Mouse (Mus musculus) intestine, embryonic 14.5 days (tissue): ENCODE measurements around the gene Sult2a4. TPM values are rescaled to one million over a fixed set of nuclear protein-coding genes. Genes with fewer than 3 reads are reported as not detected.
"Not testable (repeated sequence)": the region's sequence is repeated elsewhere in the genome, so short reads cannot be mapped to it uniquely, and the experiment has no call there.

ENCODE experiments used
- ATAC-seq: fragments of 200-750 bp; cut with Nextera tagmentation; replicated peaks from 2 replicates; pipeline ENCODE4 v1.8.0; 2017; ENCODE audit warnings: low read depth, moderate number of reproducible peaks, moderate TSS enrichment, moderate library complexity; ENCODE audit not compliant: low FRiP score, low TSS enrichment
- DNase-seq: peaks from one replicate; pipeline ENCODE4 v3.0.0-alpha.2; 2018; ENCODE audit warnings: low spot score
- H3K27ac ChIP-seq: fragments of 300-500 bp; sonication (generic); 2 replicates; pipeline ENCODE4 v1.5.1; 2014; ENCODE audit warnings: low read depth, mild to moderate bottlenecking, control low read depth
- H3K27me3 ChIP-seq: fragments of 300-500 bp; sonication (generic); replicated peaks from 2 replicates; pipeline ENCODE4 v1.6.1; 2014; ENCODE audit warnings: low read length, control low read depth; ENCODE audit not compliant: control insufficient read depth, insufficient read depth
- H3K36me3 ChIP-seq: fragments of 300-500 bp; sonication (generic); 2 replicates; pipeline ENCODE4 v1.6.1; 2014; ENCODE audit warnings: low read length, control low read depth; ENCODE audit not compliant: control insufficient read depth, insufficient read depth
- H3K4me1 ChIP-seq: fragments of 300-500 bp; sonication (generic); replicated peaks from 2 replicates; pipeline ENCODE4 v1.6.1; 2014; ENCODE audit warnings: low read length, control low read depth, mixed read lengths; ENCODE audit not compliant: control insufficient read depth, insufficient read depth
- H3K4me2 ChIP-seq: fragments of 300-500 bp; sonication (generic); 2 replicates; pipeline ENCODE4 v1.6.1; 2014; ENCODE audit warnings: low read length
- H3K4me3 ChIP-seq: fragments of 300-500 bp; sonication (generic); 2 replicates; pipeline ENCODE4 v1.5.1; 2014; ENCODE audit warnings: low read depth, low read length, control low read depth, mixed read lengths
- H3K9ac ChIP-seq: fragments of 300-500 bp; sonication (generic); 2 replicates; pipeline ENCODE4 v1.6.1; 2014; ENCODE audit warnings: mild to moderate bottlenecking, low read length
- H3K9me3 ChIP-seq: fragments of 300-500 bp; sonication (generic); 2 replicates; pipeline ENCODE4 v1.6.1; 2016; ENCODE audit warnings: low read length, control low read depth; ENCODE audit not compliant: control insufficient read depth
- WGBS: fragments of 180-500 bp; shearing (Covaris S2); extraction: QIAGEN DNeasy Blood & Tissue Kit; methylation state at CpG from one replicate; pipeline ENCODE4 v1.1.7; 2014; 5-methylcytosine and 5-hydroxymethylcytosine counted together
- polyA plus RNA-seq: library from polyadenylated mRNA; unstranded; fragments of >200 nt; fragmentation: Nextera tagmentation; extraction: Ambion mirVana; gene quantifications from 2 replicates; pipeline ENCODE4 v1.2.1, GENCODE M21; 2014

Sult2a4 gene
- polyA plus RNA-seq, result not detected in 2 replicates

- WGBS, result 96% methylated on average over 6 of the region's 6 CpGs
- not testable (repeated sequence) for H3K27ac ChIP-seq, H3K9ac ChIP-seq, H3K4me3 ChIP-seq, ATAC-seq, H3K9me3 ChIP-seq, DNase-seq, H3K36me3 ChIP-seq, H3K27me3 ChIP-seq, H3K4me2 ChIP-seq, H3K4me1 ChIP-seq
Observed at GRCm38 (mm10) chr7:13989507-13989906, at the start of gene Sult2a4. Gene Sult2a4, minus strand, starts transcription at chr7:13989607.

GRCm38 (mm10) chr7:14030831-14031230 is 41.4 kb upstream of the Sult2a4 start:
- H3K4me2 ChIP-seq, H3K27ac ChIP-seq, H3K9me3 ChIP-seq, H3K9ac ChIP-seq, H3K27me3 ChIP-seq, ATAC-seq, H3K4me3 ChIP-seq, H3K4me1 ChIP-seq, H3K36me3 ChIP-seq, DNase-seq: not testable (repeated sequence)

GRCm38 (mm10) chr7:14013083-14013482 is 23.7 kb upstream of the Sult2a4 start:
- Histone ChIP-seq H3K4me3 (no peak overlapping the region), H3K9ac (no peak overlapping the region), H3K4me1 (no peaks in the 10 kb centered on the region), H3K27ac (no peak overlapping the region), H3K9me3 (peaks cover 3% of the 10 kb centered on the region; the same call in 1 of the 2 replicates), H3K4me2 (no peak overlapping the region), H3K27me3 (no peaks in the 10 kb centered on the region), H3K36me3 (no peaks in the 10 kb centered on the region)
- ATAC-seq (no peak), DNase-seq (no peak)
- 67% methylated on average over 8 of the region's 8 CpGs for WGBS

DNA sequence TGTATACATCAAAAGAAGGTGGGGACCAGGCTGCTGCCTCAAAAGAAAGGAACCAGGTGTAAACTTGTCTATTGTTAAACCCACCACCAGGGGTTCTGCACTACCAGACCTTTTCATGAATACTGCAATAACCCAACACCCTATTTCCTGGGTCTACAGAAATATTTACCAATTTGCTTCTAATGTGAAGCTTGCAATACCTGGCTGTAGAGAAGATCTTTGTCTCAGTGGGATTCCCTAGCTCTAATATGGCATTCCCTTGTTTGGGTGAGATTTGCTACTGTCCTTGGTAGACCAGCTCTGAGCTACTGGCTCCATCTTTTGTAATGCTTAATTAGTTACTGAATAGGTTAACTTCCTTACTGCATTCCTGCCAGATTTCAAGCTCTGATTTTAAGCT is 21.3 kb upstream of the Sult2a4 start:
- H3K36me3 ChIP-seq, H3K9ac ChIP-seq, H3K27ac ChIP-seq, H3K4me1 ChIP-seq, DNase-seq, H3K27me3 ChIP-seq, H3K4me2 ChIP-seq, ATAC-seq, H3K4me3 ChIP-seq, H3K9me3 ChIP-seq: not testable (repeated sequence)

Other genes starting within 250 kb of the Sult2a4 start
- gene Sult2a1, start 152.2 kb downstream of the Sult2a4 start, polyA plus RNA-seq, result not detected in 2 replicates
- not detected in 2 replicates for gene Sult2a3, start 133.4 kb upstream of the Sult2a4 start, polyA plus RNA-seq